Mouse (Mus musculus) hematopoietic stem cell, adult 5-6 weeks (primary cell): ENCODE measurements around the gene Gm17617. TPM values are rescaled to one million over a fixed set of nuclear protein-coding genes. Genes with fewer than 3 reads are reported as not detected.

Experiments used
- ATAC-seq, 2 experiments: fragments of 125-278 bp in 1 of 2; replicated peaks in 1 of 2; 2 replicates each; pipeline ENCODE4 v1.8.0; 2016 to 2017; ENCODE audit warnings: inconsistent platforms in 2 of 2, mild to moderate bottlenecking in 2 of 2, moderate number of reproducible peaks in 2 of 2, low read depth in 1 of 2, moderate TSS enrichment in 1 of 2; ENCODE audit not compliant: low FRiP score in 2 of 2, poor library complexity in 2 of 2, severe bottlenecking in 2 of 2, insufficient read depth in 1 of 2, low TSS enrichment in 1 of 2
- total RNA-seq: library from RNA; stranded (forward); fragments of 172-1452, 232-1000 nt; gene quantifications from 2 replicates; pipeline ENCODE4 v1.2.3, GENCODE M21; 2017

Gm17617 gene
- total RNA-seq, 1 experiment from 2014 or later = not detected

- no peak for ATAC-seq
These were observed 40.8 kb downstream of the Gm17617 start for GRCm38 (mm10) chr13:55092588-55092987.

Other genes with a start within 250 kb of the Gm17617 start
- gene Unc5a, start 184.1 kb downstream of the Gm17617 start, total RNA-seq = 1.3 and 2.9 TPM in 2 replicates
- 32.0 and 64.9 TPM in 2 replicates for gene Hk3, start 112.2 kb downstream of the Gm17617 start, total RNA-seq
- gene Uimc1, start 33.2 kb downstream of the Gm17617 start, total RNA-seq = 84.0 and 85.4 TPM in 2 replicates
- 9.1 and 10.0 TPM in 2 replicates for gene Zfp346, start 28.2 kb downstream of the Gm17617 start, total RNA-seq
- not detected in 2 replicates for gene Fgfr4, start 19.1 kb upstream of the Gm17617 start, total RNA-seq
- gene Nsd1, start 76.2 kb upstream of the Gm17617 start, total RNA-seq = 96.2 and 115 TPM in 2 replicates
- 66.6 and 67.8 TPM in 2 replicates for gene Prelid1, start 187.0 kb upstream of the Gm17617 start, total RNA-seq
- 22.1 and 27.4 TPM in 2 replicates for gene Rab24, start 188.4 kb upstream of the Gm17617 start, total RNA-seq
- 5.2 and 8.9 TPM in 2 replicates for gene Mxd3, start 196.3 kb upstream of the Gm17617 start, total RNA-seq
- gene Lman2, start 229.2 kb upstream of the Gm17617 start, total RNA-seq = 72.6 and 80.7 TPM in 2 replicates
- gene Rgs14, start 236.2 kb upstream of the Gm17617 start, total RNA-seq = 10.7 and 13.7 TPM in 2 replicates